Mouse (Mus musculus) ES-Bruce4 (cell line): Measurements from ENCODE around the gene Usp3.

ENCODE experiments used
- CTCF ChIP-seq: IDR thresholded peaks from one replicate; pipeline ENCODE4 v1.8.1; 2011; ENCODE audit warnings: low read depth, low read length
- POLR2A ChIP-seq: IDR thresholded peaks from one replicate; pipeline ENCODE4 v1.8.1; 2011; ENCODE audit warnings: low read length; ENCODE audit not compliant: insufficient read depth

- no peak for TF ChIP-seq CTCF
- no peak for TF ChIP-seq POLR2A
These were observed 1.1 kb upstream of the Usp3 start for GRCm38 (mm10) chr9:66594061-66594460.
